Mouse (Mus musculus): ENCODE data around the gene Insl3. TPM values are rescaled to one million over a fixed set of nuclear protein-coding genes. Genes with fewer than 3 reads are reported as not detected.
"Not testable (repeated sequence)": the region's sequence is repeated elsewhere in the genome, so short reads cannot be mapped to it uniquely, and the experiment has no call there.

The Insl3 gene
- polyA plus RNA-seq, 3 experiments from 2014 or later, result 11.7 to 25.4 (median 22.8) TPM

DNA sequence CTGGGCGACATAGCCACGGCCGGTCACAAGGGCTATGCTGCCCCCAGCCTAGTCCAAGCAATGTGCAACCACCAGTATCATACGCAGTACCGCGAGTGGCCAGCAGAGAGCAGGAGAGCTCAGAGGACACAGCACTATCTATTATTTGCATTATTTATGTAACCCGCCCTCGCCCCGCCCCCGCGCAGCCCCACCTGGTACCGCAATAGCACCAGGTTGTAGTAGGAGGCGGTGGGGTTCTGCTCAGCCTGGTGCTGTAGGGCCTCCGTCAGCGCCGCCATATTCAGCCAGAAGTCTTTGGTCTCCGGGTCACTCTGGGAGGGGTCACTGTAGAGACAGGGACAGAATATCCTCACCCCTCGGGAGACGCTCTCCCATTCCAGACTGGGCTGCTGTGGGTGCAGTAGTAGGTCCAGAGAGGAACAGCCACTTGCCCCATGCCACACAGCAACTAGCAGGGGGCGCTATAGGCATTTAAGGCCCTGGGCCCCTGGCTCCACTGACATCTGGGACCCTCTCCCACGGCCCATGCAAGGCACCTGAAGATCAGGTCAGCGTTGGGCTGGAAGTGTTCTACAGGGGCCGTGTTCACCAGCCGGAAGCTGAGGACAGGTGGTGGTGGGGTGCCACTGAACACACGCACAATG, 20.9 kb downstream of the Insl3 start:
- ATAC-seq, result peak; percentile 46

DNA sequence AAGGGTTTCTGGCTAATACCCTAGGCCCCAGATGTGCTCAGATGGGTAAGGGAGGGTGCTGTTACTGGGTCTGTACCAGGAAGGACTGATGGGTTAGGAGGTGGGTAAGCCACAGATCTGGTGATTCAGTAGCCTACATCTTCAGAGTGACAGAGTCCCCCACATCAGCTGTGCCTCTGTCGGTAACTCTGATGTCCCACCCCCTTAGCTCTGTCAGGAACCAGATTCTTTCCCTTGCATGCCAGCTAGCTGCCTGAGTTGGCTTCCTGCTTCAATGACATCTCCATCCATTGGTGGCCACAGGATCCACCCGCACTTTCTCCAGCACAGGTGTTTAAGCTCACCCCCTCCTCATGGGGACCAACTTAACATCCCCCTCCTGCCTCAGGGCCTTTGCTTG, 22.6 kb downstream of the Insl3 start:
- no peak for ATAC-seq

DNA sequence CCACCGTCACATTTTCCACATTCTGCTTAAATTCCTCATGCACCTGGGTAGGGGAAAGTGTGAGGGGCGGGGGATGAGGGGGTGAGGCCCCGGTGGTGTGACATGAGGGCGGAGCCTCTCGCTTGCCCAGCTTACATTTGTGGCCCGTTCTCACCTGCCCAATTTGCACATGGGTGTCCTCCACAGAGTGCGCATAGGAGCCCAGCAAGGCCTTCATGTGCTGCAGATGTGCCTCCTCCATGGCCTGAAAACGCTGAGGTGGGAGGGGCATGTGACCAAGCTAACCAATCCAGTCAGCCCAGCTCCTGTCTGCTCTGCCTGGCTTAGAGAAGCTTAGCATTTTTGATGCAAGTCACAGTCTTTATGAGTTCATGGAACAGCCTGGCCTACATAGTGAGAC, 26.5 kb downstream of the Insl3 start:
- no peak for ATAC-seq

DNA sequence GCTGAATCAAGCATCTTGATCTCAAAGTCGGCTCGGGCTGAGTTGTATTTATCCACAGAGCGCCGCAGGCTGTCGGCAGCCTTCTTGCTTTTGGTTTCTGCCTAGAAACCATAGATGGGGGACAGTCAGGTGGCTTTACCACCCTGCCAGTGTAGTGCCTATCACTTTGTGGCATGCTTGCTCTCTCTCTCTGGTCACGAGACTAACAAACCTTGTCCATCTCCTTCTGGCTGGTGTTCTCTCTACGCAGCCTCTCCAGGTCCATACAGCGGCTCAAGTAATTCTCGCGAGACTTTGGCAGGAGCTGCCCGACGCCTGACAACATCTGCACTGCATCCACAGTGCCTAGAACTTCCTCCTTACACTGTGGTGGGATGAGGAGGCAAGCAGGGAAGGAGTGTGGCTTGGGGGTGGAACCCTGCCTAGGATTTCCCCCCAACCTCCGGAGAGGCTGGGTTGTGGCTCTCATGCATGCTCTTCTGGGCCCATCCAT, 27.6 kb downstream of the Insl3 start:
- no peak for ATAC-seq

DNA sequence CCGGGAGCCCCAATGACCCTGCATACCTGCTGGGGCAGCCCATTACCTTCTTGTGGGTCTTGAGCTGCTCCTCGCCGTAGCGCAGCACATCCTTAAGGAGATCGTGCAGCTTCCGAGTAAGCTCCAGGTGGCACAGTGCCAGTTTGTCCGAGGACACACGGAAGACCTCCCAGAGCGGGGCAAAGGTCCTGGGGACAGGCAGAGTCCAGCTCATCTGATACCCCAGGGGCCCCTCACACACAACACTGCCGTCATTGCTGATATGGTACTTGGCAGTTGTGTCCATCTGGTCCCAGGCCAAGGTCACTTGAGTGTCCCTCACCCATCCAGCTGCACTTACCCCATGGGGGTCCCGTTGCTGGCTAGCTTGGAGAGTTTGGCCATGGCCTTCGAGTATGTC, 28.1 kb downstream of the Insl3 start:
- no peak for ATAC-seq

DNA sequence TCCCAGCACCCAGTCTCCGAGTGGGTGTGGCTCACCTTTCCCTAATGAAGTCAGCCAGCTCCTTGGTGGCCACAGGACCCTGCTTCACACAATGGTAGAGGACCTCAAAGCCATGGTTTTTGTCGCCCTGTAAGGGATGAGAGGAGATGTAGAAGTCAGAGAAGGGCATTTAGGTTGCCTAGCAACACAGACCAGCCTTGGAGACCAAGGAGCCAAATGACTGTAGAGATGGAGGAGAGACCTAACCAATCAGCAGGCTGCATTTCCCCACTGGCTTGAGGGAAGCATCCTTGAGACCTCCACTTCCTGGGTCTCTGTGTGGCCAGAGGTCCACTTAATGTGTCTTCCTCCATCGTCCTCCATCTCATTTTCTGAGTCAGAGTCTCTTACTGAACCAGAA, 29.2 kb downstream of the Insl3 start:
- no peak for ATAC-seq

DNA sequence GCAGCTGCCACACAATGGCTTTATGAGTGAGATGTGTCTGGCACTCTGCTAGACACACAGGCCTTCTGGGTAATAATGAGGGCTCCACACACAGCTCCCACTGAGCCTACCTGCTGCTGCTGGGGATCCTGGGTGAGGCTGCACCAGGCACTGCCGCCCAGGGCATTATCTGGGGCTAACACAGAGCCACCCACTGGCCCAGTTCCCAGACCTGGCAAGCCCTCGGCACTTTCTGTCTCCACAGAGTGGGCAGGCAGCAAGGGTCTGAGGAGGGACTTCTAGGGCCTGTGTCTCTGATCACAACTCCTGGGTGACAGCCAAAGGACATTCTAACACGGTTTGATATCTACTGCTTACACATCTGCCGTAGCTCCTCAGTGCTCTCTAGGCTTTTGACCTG, 30.2 kb downstream of the Insl3 start:
- no peak for ATAC-seq

DNA sequence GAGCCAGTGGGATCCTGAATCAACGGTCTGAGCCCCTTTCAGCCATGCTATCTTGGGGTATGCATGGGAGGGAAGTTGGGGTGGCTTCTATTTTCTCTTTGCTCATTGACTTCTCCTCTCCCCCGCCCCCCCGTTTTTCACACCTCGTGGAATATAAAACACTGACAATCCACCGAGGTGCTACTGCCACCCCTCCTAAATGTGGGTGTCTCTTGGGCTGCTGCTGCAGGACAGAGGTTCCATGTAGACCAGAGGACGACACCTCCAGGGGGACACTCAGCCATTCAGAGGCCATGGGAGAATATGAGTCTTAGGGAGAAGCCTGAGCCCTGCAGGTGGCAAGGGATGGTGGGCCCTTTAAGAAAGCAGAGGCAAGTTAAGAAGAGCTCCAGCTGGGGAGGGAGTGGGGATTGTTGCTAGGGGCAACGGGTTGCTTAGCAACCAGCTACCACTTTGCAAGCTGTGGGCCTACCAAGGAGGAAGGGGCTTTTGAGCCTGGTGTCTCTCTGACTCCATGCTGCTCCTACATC, 31.0 kb downstream of the Insl3 start:
- ATAC-seq, result no peak

DNA sequence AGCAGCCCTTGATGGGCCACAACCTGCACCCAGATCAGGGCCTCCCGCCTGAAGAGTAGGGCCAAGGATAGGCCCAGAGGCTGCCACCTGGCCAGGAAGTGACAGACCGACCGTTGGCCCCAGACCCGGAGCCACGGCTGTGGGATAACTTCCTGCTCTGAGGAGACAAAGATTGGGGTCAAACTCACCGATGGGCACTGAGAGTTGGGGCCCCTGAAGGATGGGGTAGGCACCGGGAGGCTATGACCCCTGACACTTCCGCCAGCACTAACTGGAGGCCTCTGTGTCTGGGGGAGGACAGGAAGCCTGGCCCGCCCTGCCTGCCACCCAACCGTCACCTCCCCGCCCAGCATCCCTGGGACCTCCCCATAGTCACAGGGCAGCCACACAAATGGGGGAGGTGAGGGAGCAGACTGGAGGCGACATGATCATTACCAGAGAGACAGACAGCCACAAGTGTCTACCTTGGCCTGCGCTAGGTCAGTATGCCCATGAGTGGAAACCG, 34.1 kb downstream of the Insl3 start:
- ATAC-seq, result peak; percentile 88

DNA sequence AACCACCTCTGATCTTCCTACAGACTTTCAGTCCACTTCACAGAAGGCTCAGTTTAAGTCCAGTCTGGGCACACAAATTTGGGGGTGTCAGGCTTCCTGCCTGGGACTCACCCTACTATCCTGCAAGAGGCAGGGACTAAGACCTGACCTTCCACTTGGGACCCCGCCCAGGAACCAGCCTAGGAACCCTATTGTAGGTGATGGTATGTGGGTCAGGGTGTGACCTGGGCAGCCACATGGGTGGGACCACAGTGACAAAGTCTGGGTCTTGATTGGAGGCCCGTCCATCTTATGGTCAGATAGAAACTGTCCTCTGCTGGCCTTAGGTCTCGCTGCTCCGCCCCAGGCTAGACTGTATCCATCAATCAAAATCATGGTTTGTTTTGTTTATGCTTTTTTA, 35.4 kb downstream of the Insl3 start:
- ATAC-seq, result no peak

DNA sequence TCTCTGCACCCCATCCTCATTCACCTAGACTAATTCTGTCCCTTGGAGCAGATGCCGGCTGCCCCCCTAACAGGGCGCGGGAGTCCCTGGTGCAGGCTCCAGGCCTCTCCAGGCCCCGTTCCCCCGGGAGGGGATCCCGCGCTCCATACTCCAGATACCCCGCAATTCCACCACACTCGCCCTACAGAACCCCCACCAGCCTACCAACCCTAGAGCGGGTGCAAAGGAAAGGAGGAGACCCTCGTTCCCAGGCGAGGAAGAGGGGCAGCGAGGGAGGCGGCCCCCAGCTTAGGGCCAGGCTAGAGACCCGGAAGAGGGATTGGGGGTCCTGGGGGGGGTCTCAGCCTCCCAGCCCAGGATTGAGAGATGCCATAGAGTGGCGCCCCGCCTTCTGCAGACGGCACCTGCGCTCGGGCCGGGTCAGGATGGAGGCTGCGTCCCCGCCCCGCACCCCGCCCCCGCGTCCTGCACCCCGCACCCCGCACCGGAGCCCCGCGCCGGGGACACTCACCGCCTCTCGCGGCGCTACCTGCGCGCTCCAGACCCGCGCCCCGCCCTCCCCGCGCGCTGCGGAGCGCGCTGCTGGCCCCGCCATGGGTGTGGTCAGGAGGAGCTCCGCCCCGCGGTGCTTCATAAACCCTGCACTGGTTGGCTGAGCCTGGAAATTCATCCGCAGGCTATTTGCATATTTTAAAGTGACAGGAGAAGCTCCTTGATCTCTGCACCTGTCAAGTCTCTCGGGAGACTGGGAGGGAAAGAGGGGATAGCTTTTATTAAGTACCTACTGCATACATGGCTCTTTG, 36.3 kb downstream of the Insl3 start, which contains the start of gene Fcho1:
Fcho1 (minus strand) TSS at position 595 of the 803 bp plus-strand sequence.
- peak; percentile 68 for ATAC-seq

DNA sequence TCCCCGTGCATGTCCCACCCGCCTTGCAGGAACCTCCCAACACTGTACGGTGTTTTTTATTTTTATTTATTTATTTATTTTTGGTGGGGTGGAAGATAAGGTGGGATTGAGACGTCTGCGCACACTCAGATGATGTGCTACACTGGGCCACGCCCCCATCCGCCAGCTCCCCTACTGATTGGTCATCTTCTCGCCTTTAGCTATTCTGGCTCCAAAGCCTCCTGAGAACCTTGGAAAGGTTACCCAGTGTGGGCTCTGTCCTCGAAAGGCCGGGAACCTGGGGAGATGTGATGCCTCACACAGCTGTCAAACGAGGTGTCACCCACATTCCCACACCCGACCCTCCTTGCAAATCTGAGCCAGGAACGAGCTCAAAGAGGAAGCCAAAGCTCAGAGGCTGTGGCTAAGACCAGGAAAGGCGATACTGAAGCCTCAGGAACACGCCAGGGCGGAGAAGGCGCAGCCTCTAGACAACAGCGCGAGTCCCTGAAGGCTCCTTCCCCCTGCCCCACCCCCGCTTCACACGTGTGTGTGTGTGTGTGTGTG, 39.3 kb downstream of the Insl3 start:
- no peak for ATAC-seq

DNA sequence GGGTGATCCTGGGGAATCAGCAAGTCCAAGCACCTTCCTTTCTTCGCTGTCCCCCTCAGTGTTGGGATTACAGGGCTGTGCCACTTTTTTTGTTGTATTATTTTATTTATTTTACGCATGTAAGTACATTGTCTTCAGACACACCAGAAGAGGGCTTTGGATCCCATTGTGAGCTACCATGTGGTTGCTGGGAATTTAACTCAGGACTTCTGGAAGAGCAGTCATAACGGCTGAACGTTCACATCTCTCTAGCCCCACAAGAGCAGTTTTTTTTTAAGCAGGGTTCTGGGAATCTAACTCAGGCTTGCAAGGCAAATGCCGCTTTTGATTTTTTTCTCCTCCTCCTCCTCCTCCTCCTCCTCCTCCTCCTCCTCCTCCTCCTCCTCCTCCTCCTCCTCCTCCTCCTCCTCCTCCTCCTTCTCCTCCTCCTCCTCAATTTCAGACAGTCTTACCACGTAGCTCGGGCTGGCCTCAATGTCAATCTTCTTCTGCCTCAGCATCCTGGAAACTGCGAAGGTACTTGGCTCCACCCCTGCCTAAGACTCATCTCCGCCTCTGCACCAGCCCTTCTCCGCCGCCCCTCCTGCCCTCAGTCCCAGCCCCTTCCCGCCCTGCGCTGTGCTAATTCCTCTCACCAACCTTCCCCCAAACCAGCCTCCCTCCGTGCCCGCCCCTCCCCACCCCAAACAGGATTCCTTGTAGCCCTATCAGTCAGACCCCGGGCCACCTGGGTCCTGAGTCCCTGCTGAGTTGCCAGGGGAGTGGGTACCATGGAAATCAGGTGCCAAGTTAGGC, 40.0 kb downstream of the Insl3 start:
- ATAC-seq, result peak; percentile 76

DNA sequence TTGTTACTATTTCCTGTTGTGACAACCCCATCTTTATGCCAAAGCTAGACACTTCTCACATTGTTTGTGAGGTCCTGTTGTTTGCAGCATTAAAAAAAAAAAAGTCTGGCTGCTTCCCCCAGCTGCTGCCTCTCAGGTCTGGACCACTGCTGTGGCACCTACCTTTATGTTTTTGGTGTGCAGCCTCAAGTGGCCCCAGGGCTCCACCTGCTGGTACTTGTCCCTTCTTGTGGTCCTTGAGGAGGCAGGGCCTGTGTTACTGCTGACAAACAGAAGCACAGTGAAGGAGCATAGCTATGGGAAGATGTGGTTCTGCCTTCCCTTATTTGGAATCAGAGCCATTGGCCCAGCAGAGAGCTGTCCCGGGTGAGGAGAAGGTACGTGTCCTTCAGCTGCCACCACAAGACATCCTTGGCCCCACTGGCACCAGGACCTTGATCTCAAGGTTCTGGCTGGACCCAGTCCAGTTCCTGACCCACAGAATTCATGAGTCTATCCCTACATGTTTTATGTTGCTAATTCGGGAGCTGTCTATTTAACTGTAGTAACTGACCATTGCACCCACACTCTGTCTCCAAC, 42.7 kb downstream of the Insl3 start:
- peak; percentile 50 for ATAC-seq

DNA sequence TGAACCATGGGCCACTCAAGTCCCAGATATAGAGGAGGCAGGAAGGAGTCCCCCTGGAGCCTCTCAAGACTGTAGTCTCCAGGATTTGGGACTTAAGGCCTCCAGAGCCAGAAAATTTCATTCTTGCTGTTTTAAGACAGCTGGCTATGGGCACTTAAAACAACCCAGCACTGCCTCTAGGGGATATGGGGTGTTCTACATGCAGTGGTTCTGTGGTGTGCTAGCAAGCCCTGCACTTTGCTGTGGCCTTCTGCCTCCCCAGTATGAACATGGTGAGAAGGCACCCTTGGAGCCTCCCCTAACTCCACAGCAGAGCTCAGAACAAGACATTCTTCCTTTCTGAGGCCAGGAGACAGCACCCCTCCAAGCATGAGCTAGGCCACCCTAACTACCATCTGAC, 49.3 kb downstream of the Insl3 start:
- not testable (repeated sequence) for ATAC-seq

Other genes with a start within 250 kb of the Insl3 start
- gene Abhd8, start 225.6 kb upstream of the Insl3 start, polyA plus RNA-seq (2017; shearing (Covaris generic)), result 10 to 100 TPM; 21.0 to 24.0 (median 23.1) TPM
- gene Mrpl34, start 224.3 kb upstream of the Insl3 start, polyA plus RNA-seq (2017; shearing (Covaris generic)), result 10 to 100 TPM; 68.3 to 83.2 (median 80.6) TPM
- 10 to 100 TPM; 24.3 to 40.4 (median 25.5) TPM for gene Dda1, start 220.0 kb upstream of the Insl3 start, polyA plus RNA-seq (2017; shearing (Covaris generic))
- gene Ano8, start 203.3 kb upstream of the Insl3 start, polyA plus RNA-seq (2017; shearing (Covaris generic)), result under 1 TPM in 2 of 3 experiments, not detected in 1; 0.11 to 0.31 TPM
- 1 to 10 TPM; 2.6 to 6.5 (median 3.4) TPM for gene Gtpbp3, start 201.1 kb upstream of the Insl3 start, polyA plus RNA-seq (2017; shearing (Covaris generic))
- not detected for gene Plvap, start 177.5 kb upstream of the Insl3 start, polyA plus RNA-seq (2017; shearing (Covaris generic))
- not detected for gene Ccdc194, start 163.5 kb upstream of the Insl3 start, polyA plus RNA-seq (2017; shearing (Covaris generic))
- 10 to 100 TPM; 52.2 to 66.6 (median 61.8) TPM for gene Bst2, start 151.8 kb upstream of the Insl3 start, polyA plus RNA-seq (2017; shearing (Covaris generic))
- 10 to 100 TPM; 38.1 to 75.7 (median 43.5) TPM for gene Mvb12a, start 146.3 kb upstream of the Insl3 start, polyA plus RNA-seq (2017; shearing (Covaris generic))
- 1 to 10 TPM in 1 of 3 experiments, under 1 TPM in 1, not detected in 1; 0.97 to 2.1 TPM for gene Tmem221, start 130.3 kb upstream of the Insl3 start, polyA plus RNA-seq (2017; shearing (Covaris generic))
- gene Nxnl1, start 122.6 kb upstream of the Insl3 start, polyA plus RNA-seq (2017; shearing (Covaris generic)), result under 1 TPM in 1 of 3 experiments, not detected in 2; 0.13 TPM
- gene Slc27a1, start 120.3 kb upstream of the Insl3 start, polyA plus RNA-seq (2017; shearing (Covaris generic)), result 1 to 10 TPM; 4.5 to 8.6 (median 5.8) TPM
- 10 to 100 TPM; 52.1 to 61.7 (median 60.1) TPM for gene Pgls, start 97.0 kb upstream of the Insl3 start, polyA plus RNA-seq (2017; shearing (Covaris generic))
- gene Fam129c, start 91.6 kb upstream of the Insl3 start, polyA plus RNA-seq (2017; shearing (Covaris generic)), result 1 to 10 TPM; 1.5 to 2.0 (median 1.7) TPM
- gene Colgalt1, start 78.2 kb upstream of the Insl3 start, polyA plus RNA-seq (2017; shearing (Covaris generic)), result 10 to 100 TPM in 2 of 3 experiments, 1 to 10 TPM in 1; 8.7 to 14.8 (median 13.6) TPM
- under 1 TPM; 0.42 to 0.67 (median 0.54) TPM for gene Unc13a, start 17.5 kb upstream of the Insl3 start, polyA plus RNA-seq (2017; shearing (Covaris generic))
- gene Jak3, start 12.9 kb upstream of the Insl3 start, polyA plus RNA-seq (2017; shearing (Covaris generic)), result 10 to 100 TPM; 18.9 to 30.3 (median 22.5) TPM
- 1 to 10 TPM; 2.8 to 5.6 (median 4.3) TPM for gene B3gnt3, start 12.6 kb downstream of the Insl3 start, polyA plus RNA-seq (2017; shearing (Covaris generic))
- 10 to 100 TPM; 37.6 to 66.4 (median 54.3) TPM for gene Fcho1, start 36.5 kb downstream of the Insl3 start, polyA plus RNA-seq (2017; shearing (Covaris generic))
- gene Zfp709, start 192.8 kb downstream of the Insl3 start, polyA plus RNA-seq (2017; shearing (Covaris generic)), result 1 to 10 TPM; 4.1 to 5.5 (median 4.9) TPM
- gene Zfp882, start 219.4 kb downstream of the Insl3 start, polyA plus RNA-seq (2017; shearing (Covaris generic)), result 10 to 100 TPM in 1 of 3 experiments, 1 to 10 TPM in 2; 5.3 to 10.2 (median 6.1) TPM
- 10 to 100 TPM; 22.2 to 23.1 (median 22.8) TPM for gene Zfp617, start 219.4 kb downstream of the Insl3 start, polyA plus RNA-seq (2017; shearing (Covaris generic))

Measured in inflammation-experienced regulatory T-cells, adult 6 months (primary cell).